Mouse (Mus musculus) cortical plate, adult 2 months (tissue): ENCODE data around the gene Papln.

Source experiments
- CTCF ChIP-seq: fragments of 200-500 bp; IDR thresholded peaks from 2 replicates; pipeline ENCODE4 v1.5.1; 2011; ENCODE audit warnings: mild to moderate bottlenecking, control low read depth, low read length; ENCODE audit not compliant: insufficient read depth; ENCODE audit errors: extremely low read depth
- POLR2A ChIP-seq: fragments of 200-500 bp; IDR thresholded peaks from 2 replicates; pipeline ENCODE4 v1.6.1; 2011; ENCODE audit warnings: mild to moderate bottlenecking, low read length, control low read depth; ENCODE audit not compliant: insufficient read depth; ENCODE audit errors: extremely low read depth

DNA sequence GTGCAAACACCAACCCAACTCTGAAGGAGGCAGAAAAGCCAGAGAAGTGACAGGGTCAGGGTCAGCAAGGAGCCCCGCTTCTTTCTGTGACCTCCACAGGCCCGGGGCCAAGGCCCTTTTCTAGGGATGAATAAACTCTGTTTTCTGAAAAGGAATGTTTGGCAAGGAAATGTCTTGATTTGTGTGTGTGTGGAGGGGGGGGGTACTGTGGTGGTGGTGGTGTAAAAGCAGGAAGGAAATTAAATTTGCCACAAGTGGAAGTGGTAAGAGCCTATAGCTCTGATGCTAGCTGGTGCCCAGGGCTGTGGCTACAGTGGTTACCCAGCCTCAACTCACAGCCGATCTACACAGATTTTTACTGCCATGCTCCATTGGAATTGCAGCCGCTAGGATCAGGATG is 728 bp upstream of the Papln start:
- no peak for TF ChIP-seq POLR2A
- no peak for TF ChIP-seq CTCF
